Mouse (Mus musculus) small intestine, adult 2 months (tissue): Measurements from ENCODE around the gene Dock8. TPM values are rescaled to one million over a fixed set of nuclear protein-coding genes. Genes with fewer than 3 reads are reported as not detected.

Source experiments
- H3K27ac ChIP-seq: fragments of 200-500 bp; 2 replicates; pipeline ENCODE4 v1.5.1; 2012; ENCODE audit warnings: low read depth, low read length, control low read depth, inconsistent platforms; ENCODE audit not compliant: insufficient read depth
- H3K27me3 ChIP-seq: fragments of 200-500 bp; 2 replicates; pipeline ENCODE4 v1.6.1; 2012; ENCODE audit warnings: mild to moderate bottlenecking, moderate library complexity, low read length, inconsistent platforms; ENCODE audit not compliant: control insufficient read depth, insufficient read depth
- H3K36me3 ChIP-seq: fragments of 200-500 bp; 2 replicates; pipeline ENCODE4 v1.6.1; 2012; ENCODE audit warnings: mild to moderate bottlenecking, low read length, control low read depth, inconsistent platforms; ENCODE audit not compliant: control insufficient read depth, insufficient read depth
- H3K4me1 ChIP-seq: fragments of 200-500 bp; 2 replicates; pipeline ENCODE4 v1.6.1; 2012; ENCODE audit warnings: low read length, inconsistent platforms, mixed read lengths; ENCODE audit not compliant: control insufficient read depth, insufficient read depth, insufficient read length
- H3K4me3 ChIP-seq: fragments of 200-500 bp; 2 replicates; pipeline ENCODE4 v1.5.1; 2012; ENCODE audit warnings: low read depth, mild to moderate bottlenecking, control low read depth, inconsistent platforms, low read length, moderate library complexity
- CTCF ChIP-seq: fragments of 200-500 bp; IDR thresholded peaks from 2 replicates; pipeline ENCODE4 v1.5.1; 2012; ENCODE audit warnings: low read depth, mild to moderate bottlenecking, control low read depth, inconsistent platforms, low read length, moderate library complexity, mixed read lengths; ENCODE audit not compliant: insufficient replicate concordance, insufficient read length; ENCODE audit errors: extremely low read depth
- POLR2A ChIP-seq: fragments of 200-500 bp; IDR thresholded peaks from 2 replicates; pipeline ENCODE4 v1.6.1; 2012; ENCODE audit warnings: low read depth, mild to moderate bottlenecking, control low read depth, inconsistent platforms, low read length, moderate library complexity
- WGBS: fragments of 180-500 bp; shearing (Covaris S2); methylation state at CpG from one replicate; pipeline ENCODE4 v1.1.7; 2018; 5-methylcytosine and 5-hydroxymethylcytosine counted together
- polyA plus RNA-seq: library from polyadenylated mRNA; depleted of rRNA; stranded (reverse); fragments of >200 nt; gene quantifications from 2 replicates; pipeline ENCODE4 v1.2.3, GENCODE M21; 2012

Gene Dock8
- polyA plus RNA-seq, 1 experiment: 14.7 TPM

DNA sequence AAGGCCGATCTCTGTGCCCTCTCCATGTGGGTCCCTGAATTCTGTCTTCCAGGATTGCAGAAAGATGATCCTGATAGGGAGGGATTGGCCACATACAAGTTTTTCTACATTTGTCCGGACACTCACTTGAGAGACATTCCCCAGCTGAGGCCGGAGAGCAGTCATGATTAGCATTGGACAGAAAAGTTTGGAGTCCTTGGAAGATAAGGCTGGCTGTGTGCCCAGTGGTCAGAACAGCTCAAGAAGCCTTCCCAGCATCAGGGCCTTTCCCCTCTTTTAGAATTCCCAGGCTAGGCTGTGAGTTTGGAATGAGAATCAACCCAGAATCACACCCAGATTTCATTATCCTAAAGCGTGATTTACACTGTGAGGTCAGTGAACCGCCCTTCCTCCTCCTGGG, 187.0 kb downstream of the Dock8 start:
- H3K27ac ChIP-seq: no peak overlapping the region
- WGBS: 80% methylated on average over 5 of the region's 5 CpGs
- no peak overlapping the region for H3K4me3 ChIP-seq
- H3K27me3 ChIP-seq: no peaks in the 10 kb centered on the region
- peaks cover 56% of the 10 kb centered on the region for H3K36me3 ChIP-seq
- TF ChIP-seq POLR2A (no peak), CTCF (no peak)
- H3K4me1 ChIP-seq: no peaks in the 10 kb centered on the region

DNA sequence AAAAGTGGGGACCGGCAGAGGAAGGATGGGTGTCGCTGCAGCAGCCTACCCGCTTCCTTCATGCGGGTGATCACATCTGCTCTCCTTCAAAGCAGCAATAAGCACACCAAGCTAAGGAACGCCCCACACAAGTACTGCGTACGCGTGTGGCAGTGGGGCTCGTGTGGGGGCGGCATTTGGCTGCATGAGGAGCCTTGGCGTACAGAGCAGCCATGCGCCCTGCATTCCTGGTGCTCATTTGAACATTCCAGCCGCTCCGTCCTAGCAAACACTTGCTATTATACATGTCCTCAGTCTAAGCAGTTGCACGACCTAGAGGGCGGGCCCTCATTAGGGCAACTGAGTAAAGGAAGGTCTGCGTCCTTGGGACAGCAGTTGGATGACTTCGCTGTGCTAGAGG, 188.3 kb downstream of the Dock8 start:
- Histone ChIP-seq H3K27ac (no peak overlapping the region), H3K27me3 (no peaks in the 10 kb centered on the region), H3K4me1 (no peaks in the 10 kb centered on the region), H3K36me3 (peaks cover 49% of the 10 kb centered on the region), H3K4me3 (no peak overlapping the region)
- 85% methylated on average over 18 of the region's 18 CpGs for WGBS
- no peak for TF ChIP-seq POLR2A
- TF ChIP-seq CTCF: no peak

DNA sequence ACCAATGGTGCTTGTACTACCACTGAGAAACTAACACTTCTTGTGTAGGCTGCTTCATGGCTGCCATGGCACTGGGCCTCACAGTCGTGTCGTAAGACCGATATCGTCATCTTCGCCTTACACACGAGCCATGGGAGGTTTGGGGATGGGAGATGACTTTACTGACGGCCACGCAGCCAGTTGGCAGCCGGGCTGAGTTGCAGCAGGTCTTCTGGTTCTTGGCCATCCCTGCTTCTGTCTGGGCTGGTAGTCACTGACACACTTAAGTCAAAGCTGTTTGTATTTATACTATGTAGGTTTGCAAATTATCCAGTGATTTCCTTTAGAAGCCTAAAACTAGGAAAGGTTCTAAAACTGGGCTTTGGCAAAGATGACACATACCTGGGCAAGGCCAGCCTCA, 194.4 kb downstream of the Dock8 start:
- Histone ChIP-seq H3K36me3 (peaks cover 34% of the 10 kb centered on the region), H3K27ac (no peak overlapping the region), H3K4me1 (no peaks in the 10 kb centered on the region), H3K4me3 (no peak overlapping the region), H3K27me3 (no peaks in the 10 kb centered on the region)
- TF ChIP-seq CTCF: no peak
- no peak for TF ChIP-seq POLR2A
- 95% methylated on average over 9 of the region's 9 CpGs for WGBS

DNA sequence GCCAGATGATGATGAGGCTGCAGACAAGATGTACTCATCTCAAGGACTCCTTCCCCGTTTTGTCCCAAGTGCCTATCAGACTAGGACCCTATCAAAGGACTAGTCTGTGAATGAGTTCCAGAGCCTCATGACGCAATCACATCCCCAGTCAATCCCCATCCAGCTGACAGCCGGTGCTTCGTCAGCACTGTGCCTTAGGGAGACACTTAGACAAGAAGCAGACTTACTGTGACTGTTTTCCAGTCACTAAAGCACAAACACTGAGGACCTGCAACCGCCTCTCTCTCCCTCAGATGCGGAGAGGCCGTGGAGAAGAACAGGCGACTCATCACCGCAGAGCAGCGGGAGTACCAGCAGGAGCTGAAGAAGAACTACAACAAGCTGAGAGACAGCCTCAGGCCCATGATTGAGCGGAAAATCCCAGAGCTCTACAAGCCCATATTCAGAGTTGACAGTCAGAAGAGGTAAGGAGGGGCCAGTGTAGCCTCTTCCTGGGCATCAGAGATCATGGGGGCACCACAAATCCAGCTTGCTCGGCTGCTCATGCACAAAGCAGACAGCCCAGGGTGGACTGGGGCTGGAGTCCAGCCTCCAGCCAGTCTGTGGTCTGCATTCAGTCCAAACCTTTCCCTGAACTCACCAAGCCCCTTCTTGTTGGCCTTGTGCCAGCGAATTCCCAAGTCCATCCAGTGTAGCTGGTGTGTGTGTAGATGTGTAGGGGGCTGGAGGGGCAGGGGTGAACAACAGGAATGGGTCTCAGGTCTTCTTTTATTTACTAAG, 200.9 kb downstream of the Dock8 start:
- 89% methylated on average over 13 of the region's 13 CpGs for WGBS
- no peak overlapping the region for H3K27ac ChIP-seq
- H3K4me1 ChIP-seq: no peaks in the 10 kb centered on the region
- no peak overlapping the region for H3K4me3 ChIP-seq
- no peaks in the 10 kb centered on the region for H3K27me3 ChIP-seq
- H3K36me3 ChIP-seq: peaks cover 18% of the 10 kb centered on the region
- TF ChIP-seq CTCF (no peak), POLR2A (no peak)

DNA sequence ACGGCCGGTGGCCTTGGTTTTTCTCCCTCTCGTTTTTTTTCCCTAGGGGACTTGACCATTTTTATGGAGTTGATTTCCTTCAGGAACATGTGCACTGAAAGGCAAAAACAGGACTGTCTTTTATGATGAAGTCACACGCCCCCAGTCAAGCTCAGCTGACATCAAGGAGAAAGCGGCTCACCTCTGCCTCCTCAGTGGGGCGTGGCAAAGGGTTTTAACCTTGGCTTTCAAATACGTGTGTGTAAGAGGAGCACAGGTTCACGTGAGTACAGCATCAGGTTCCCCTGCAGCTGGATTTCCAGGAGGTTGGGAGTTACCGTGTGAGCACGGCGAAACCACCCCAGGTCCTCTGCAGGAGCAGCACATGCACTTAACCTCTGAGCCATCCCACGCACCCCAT, 203.7 kb downstream of the Dock8 start:
- TF ChIP-seq POLR2A (no peak), CTCF (no peak)
- Histone ChIP-seq H3K4me1 (no peaks in the 10 kb centered on the region), H3K27me3 (no peaks in the 10 kb centered on the region), H3K36me3 (peaks cover 14% of the 10 kb centered on the region), H3K27ac (no peak overlapping the region), H3K4me3 (no peak overlapping the region)
- WGBS: 61% methylated on average over 12 of the region's 12 CpGs

DNA sequence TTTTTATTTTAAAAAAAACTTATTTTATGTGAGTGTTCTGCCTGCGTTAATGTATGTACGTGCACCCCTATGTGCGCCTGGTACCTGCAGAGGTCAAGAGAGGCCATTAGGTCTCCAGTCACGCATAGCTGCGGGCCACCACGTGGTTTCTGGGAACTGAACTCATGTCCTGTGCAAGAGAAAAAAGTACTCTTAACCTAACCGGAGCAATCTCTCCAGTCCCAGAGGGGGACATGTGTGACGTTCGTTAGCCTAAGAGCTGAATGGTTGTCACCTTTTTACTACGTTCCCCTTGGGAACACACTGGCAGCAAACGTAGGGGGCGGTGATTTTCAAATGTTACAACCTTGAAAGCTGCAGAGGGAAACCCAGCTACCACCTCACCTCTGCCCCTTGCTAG, 207.6 kb downstream of the Dock8 start:
- Histone ChIP-seq H3K36me3 (peaks cover 3% of the 10 kb centered on the region; the same call in 1 of the 2 replicates), H3K27me3 (no peaks in the 10 kb centered on the region), H3K27ac (no peak overlapping the region), H3K4me3 (no peak overlapping the region), H3K4me1 (no peaks in the 10 kb centered on the region)
- TF ChIP-seq CTCF (no peak), POLR2A (no peak)
- 83% methylated on average over 12 of the region's 12 CpGs for WGBS

DNA sequence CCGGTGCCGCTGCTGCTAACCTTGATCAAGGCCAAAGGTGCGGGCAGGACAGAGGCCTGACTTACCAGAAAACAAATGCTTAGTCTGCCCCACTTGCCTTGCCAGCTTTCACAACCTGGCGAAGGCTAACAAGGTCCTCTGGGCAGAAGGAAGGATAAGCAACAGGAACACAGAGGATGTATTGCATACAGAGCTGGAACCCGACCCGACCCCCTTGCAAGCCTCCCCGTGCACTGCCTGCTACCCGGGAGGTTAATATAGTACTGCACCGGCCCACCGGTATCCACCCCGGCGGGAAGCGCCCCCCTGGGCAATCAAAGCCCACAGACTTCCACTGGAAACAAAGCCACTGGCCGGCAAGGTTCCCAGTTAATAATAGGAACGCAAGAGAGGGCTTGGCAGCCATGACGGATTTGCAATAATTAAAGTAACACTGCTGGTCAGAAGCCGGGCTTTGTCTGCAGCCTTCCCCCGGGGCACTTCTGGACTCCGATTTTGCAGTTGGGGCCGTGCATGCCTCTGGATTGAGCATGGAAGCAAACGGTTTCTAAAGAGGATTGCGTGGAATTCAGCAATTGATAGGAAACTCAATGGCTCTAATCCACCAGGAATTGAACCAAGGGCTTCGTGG, 208.5 kb downstream of the Dock8 start:
- H3K36me3 ChIP-seq: peaks cover 3% of the 10 kb centered on the region; the same call in 1 of the 2 replicates
- H3K4me1 ChIP-seq: no peaks in the 10 kb centered on the region
- H3K4me3 ChIP-seq: no peak overlapping the region
- no peak for TF ChIP-seq CTCF
- TF ChIP-seq POLR2A: no peak
- no peak overlapping the region for H3K27ac ChIP-seq
- WGBS: 50% methylated on average over 23 of the region's 23 CpGs
- no peaks in the 10 kb centered on the region for H3K27me3 ChIP-seq

DNA sequence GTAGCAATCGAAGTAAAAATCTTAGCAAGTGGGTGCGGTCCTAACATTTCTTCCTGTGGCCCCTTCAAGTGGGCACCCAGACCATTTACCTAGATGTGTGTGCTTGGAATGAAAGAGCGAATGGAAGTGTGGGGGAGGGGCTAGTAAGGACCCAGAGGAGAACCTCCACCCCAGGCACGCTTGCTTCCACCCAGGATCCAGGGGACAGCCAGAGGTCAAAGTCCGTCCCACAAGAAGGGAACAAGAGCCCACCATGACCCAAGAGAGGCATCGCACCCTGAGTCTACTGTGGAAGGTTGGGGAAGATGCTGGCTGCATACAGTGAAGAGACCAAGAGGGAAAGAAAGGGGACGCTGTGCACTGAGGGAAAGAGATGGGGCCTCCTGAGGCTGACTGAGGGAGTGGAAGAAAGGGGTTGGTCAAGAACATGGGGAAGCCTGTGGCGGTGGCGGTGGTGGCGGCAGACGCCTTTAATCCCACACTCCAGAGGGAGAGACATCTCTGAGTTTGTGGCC, 209.3 kb downstream of the Dock8 start:
- Histone ChIP-seq H3K36me3 (no peaks in the 10 kb centered on the region), H3K4me1 (no peaks in the 10 kb centered on the region), H3K27me3 (no peaks in the 10 kb centered on the region), H3K4me3 (no peak overlapping the region), H3K27ac (no peak overlapping the region)
- TF ChIP-seq CTCF (no peak), POLR2A (no peak)
- 92% methylated on average over 11 of the region's 11 CpGs for WGBS
